Mouse (Mus musculus) liver, embryonic 13.5 days (tissue): ENCODE measurements at regions not wholly inside any gene's neighbourhood (a gene's known extent, or its start where the extent isn't known, plus 50 kb on each side); places are given as distances from the start of the nearest gene placed in this dataset.

Source experiments
- ATAC-seq: fragments of 200-750 bp; cut with Nextera tagmentation; 2 replicates; pipeline ENCODE4 v1.8.0; 2017; ENCODE audit warnings: low read depth, mild to moderate bottlenecking, moderate number of reproducible peaks, moderate library complexity
- DNase-seq: peaks from one replicate; pipeline ENCODE4 v3.0.0; 2022
- H3K27ac ChIP-seq: fragments of 300-500 bp; sonication (generic); 2 replicates; pipeline ENCODE4 v1.5.1; 2015; ENCODE audit warnings: moderate library complexity, mild to moderate bottlenecking, inconsistent platforms
- H3K27me3 ChIP-seq: fragments of 300-500 bp; sonication (generic); 2 replicates; pipeline ENCODE4 v1.6.1; 2015; ENCODE audit warnings: mild to moderate bottlenecking, inconsistent platforms
- H3K36me3 ChIP-seq: fragments of 300-500 bp; sonication (generic); 2 replicates; pipeline ENCODE4 v1.6.1; 2015; ENCODE audit warnings: mild to moderate bottlenecking, inconsistent platforms
- H3K4me1 ChIP-seq: fragments of 300-500 bp; sonication (generic); replicated peaks from 2 replicates; pipeline ENCODE4 v1.6.1; 2015; ENCODE audit warnings: inconsistent platforms
- H3K4me2 ChIP-seq: fragments of 300-500 bp; sonication (generic); 2 replicates; pipeline ENCODE4 v1.6.1; 2015; ENCODE audit warnings: inconsistent platforms, mild to moderate bottlenecking, moderate library complexity
- H3K4me3 ChIP-seq: fragments of 300-500 bp; sonication (generic); replicated peaks from 2 replicates; pipeline ENCODE4 v1.5.1; 2015; ENCODE audit warnings: mild to moderate bottlenecking, inconsistent platforms
- H3K9ac ChIP-seq: fragments of 300-500 bp; sonication (generic); 2 replicates; pipeline ENCODE4 v1.6.1; 2015; ENCODE audit warnings: mild to moderate bottlenecking, inconsistent platforms
- H3K9me3 ChIP-seq: fragments of 300-500 bp; sonication (generic); replicated peaks from 2 replicates; pipeline ENCODE4 v1.6.1; 2016; ENCODE audit warnings: inconsistent platforms
- WGBS: fragments of 180-500 bp; shearing (Covaris S2); methylation state at CpG from one replicate; pipeline ENCODE4 v1.1.7; 2015; ENCODE audit not compliant: insufficient replicate concordance; 5-methylcytosine and 5-hydroxymethylcytosine counted together

DNA sequence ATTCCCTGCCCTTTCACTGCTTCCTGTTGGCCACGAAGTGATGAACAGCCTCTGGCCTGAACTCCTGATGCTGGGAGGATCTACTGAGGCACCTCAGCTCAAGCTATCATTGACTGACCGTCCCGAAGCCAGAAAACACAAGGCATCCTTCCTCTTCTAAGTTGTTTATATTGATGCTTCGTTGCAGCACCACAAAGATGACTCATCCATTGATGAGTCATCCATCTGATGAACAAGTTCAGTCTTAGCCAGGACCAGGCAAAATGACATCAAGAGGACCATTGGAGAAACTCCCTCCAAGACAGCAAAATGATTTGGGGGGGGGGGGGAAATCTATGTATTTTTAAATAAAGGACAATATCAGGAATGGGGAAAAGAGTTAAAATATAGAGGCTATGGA is 144.5 kb downstream of the Rab28 start:
- H3K4me1 ChIP-seq, result no peaks in the 10 kb centered on the region

GRCm38 (mm10) chr5:41562299-41562698 is 145.7 kb downstream of the Rab28 start:
- DNase-seq, result no peak
- Histone ChIP-seq H3K4me1 (no peaks in the 10 kb centered on the region), H3K27ac (no peak overlapping the region), H3K4me2 (no peak overlapping the region), H3K9me3 (no peaks in the 10 kb centered on the region), H3K27me3 (no peaks in the 10 kb centered on the region), H3K36me3 (no peaks in the 10 kb centered on the region), H3K9ac (no peak overlapping the region), H3K4me3 (no peak overlapping the region)
- 70% methylated on average over 1 of the region's 1 CpGs for WGBS
- ATAC-seq, result no peak

More for the DNA sequence above, 144.5 kb downstream of the Rab28 start:
- H3K27me3 ChIP-seq, result no peaks in the 10 kb centered on the region
- no peak overlapping the region for H3K4me2 ChIP-seq
- DNase-seq, result no peak
- H3K9ac ChIP-seq, result no peak overlapping the region
- no peak overlapping the region for H3K27ac ChIP-seq
- H3K36me3 ChIP-seq, result no peaks in the 10 kb centered on the region
- no peak for ATAC-seq
- no peak overlapping the region for H3K4me3 ChIP-seq
- 23% methylated on average over 4 of the region's 4 CpGs for WGBS
- no peaks in the 10 kb centered on the region for H3K9me3 ChIP-seq

DNA sequence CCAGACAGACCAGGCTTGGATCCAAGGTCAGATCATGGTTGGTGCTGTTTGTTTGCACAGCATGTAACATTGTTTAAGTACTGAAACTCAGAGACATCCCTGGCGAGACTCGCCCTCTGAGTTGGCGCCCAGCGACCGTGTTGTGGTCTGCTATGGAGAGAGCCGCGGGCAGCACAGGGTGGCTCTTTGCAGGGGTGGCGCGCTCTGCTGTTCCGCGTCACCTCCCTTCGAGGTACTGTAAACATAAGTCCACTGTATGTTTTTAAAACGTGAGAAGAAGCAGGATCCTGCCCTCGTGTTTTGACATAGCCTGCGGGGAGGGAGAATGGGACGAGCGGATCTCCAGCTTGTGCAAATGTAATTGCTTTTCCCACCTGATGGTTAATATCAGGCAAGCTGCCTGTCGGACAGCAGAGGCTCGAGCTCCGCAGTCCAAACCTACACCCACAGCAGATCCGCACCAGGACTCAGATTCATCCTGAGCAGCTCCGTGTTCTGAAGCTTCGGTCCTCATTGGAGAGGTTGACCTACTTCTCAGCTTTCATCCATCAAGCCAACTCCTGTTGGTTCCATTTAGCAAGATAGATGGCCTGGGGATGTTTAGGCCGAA is 151.2 kb downstream of the Rab28 start:
- Histone ChIP-seq H3K27ac (no peak overlapping the region), H3K9me3 (no peaks in the 10 kb centered on the region), H3K4me2 (peak overlapping the region; percentile 28), H3K9ac (no peak overlapping the region), H3K27me3 (no peaks in the 10 kb centered on the region), H3K4me1 (no peaks in the 10 kb centered on the region), H3K4me3 (no peak overlapping the region), H3K36me3 (no peaks in the 10 kb centered on the region)
- no peak for DNase-seq
- ATAC-seq, result no peak
- WGBS, result 45% methylated on average over 24 of the region's 24 CpGs

- Histone ChIP-seq H3K36me3 (no peaks in the 10 kb centered on the region), H3K4me2 (no peak overlapping the region), H3K9me3 (no peaks in the 10 kb centered on the region), H3K9ac (no peak overlapping the region), H3K4me1 (no peaks in the 10 kb centered on the region), H3K27ac (no peak overlapping the region), H3K4me3 (no peak overlapping the region), H3K27me3 (no peaks in the 10 kb centered on the region)
- ATAC-seq, result no peak
- WGBS, result 55% methylated on average over 3 of the region's 3 CpGs
- DNase-seq, result no peak
Measured at GRCm38 (mm10) chr5:41554312-41554711, 153.6 kb downstream of the Rab28 start.

GRCm38 (mm10) chr5:41550063-41550462 is 157.9 kb downstream of the Rab28 start:
- Histone ChIP-seq H3K36me3 (no peaks in the 10 kb centered on the region), H3K4me2 (no peak overlapping the region), H3K4me3 (no peak overlapping the region), H3K9me3 (no peaks in the 10 kb centered on the region), H3K27me3 (no peaks in the 10 kb centered on the region), H3K27ac (no peak overlapping the region), H3K4me1 (no peaks in the 10 kb centered on the region), H3K9ac (no peak overlapping the region)
- DNase-seq (no peak), ATAC-seq (no peak)
- WGBS, result 46% methylated on average over 2 of the region's 2 CpGs

DNA sequence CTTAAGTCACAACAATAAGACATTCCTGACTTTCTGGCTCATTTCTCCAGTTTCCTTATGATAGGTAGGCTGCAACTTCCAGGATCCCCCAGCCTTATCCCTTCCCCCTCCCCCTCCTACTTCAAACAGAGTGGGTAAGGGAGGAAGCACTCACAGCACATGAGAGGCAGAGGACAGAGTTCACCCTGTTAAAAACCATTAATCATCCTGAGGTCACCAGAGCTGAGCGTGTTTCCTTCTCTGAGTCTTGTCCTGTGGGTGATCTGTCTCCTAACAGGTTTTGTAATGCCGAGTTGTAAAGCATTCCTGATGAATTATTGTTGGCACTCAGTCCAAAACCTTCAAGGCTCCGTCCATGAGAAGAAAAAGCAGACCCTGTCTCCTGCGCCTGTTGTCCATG is 161.0 kb downstream of the Rab28 start:
- Histone ChIP-seq H3K9ac (no peak overlapping the region), H3K27me3 (no peaks in the 10 kb centered on the region), H3K36me3 (no peaks in the 10 kb centered on the region), H3K4me3 (no peak overlapping the region), H3K4me1 (no peaks in the 10 kb centered on the region), H3K4me2 (no peak overlapping the region), H3K9me3 (no peaks in the 10 kb centered on the region; the same call in 1 of the 2 replicates), H3K27ac (no peak overlapping the region)
- 23% methylated on average over 4 of the region's 4 CpGs for WGBS
- no peak for DNase-seq
- no peak for ATAC-seq

DNA sequence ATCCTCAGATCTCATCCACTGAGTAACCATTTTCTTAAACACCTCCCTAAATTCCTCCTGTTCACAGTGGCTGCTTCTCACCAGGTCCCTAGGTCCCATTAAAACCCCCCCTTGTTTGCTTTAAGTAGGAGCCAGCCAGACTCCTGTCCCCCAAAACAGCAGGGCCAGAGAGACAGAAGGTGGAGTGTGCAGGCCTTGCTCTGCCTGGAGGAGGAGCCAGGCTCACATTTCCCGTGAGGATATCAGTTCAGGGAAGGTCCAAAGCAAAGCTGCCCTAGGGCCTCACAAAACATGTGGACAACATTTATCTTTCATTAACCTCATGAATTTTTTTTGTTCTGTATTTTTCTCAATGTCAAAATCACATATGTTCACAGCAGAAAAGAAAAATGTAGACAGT is 167.2 kb downstream of the Rab28 start:
- ATAC-seq (no peak), DNase-seq (no peak)
- no peaks in the 10 kb centered on the region for H3K36me3 ChIP-seq

DNA sequence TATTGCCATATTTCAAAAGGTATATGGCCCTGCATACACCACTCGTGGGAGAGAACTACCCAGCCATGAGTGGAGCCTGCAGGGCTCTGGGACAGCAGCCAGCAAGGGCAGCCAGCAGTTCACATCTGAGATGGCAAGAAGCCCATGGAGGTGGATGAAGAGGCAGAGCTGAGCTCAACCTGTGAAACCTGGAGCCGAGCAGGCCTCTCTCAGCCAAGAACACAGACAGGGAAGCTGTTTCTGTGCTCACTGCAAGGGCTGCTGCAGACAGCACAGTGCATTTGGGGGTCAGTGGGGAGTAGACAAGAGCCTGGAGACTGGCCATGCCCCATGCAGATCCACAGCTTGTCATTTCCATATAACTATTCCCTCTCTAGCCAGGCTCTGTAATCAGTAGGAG is 173.4 kb downstream of the Rab28 start:
- no peak overlapping the region for H3K27ac ChIP-seq
- no peaks in the 10 kb centered on the region for H3K27me3 ChIP-seq
- WGBS, result 42% methylated on average over 2 of the region's 2 CpGs
- no peaks in the 10 kb centered on the region for H3K4me1 ChIP-seq
- no peak overlapping the region for H3K4me2 ChIP-seq
- no peaks in the 10 kb centered on the region for H3K36me3 ChIP-seq
- DNase-seq, result no peak
- no peaks in the 10 kb centered on the region for H3K9me3 ChIP-seq
- no peak overlapping the region for H3K9ac ChIP-seq
- no peak for ATAC-seq
- no peak overlapping the region for H3K4me3 ChIP-seq

More for the DNA sequence above, 167.2 kb downstream of the Rab28 start:
- Histone ChIP-seq H3K9ac (no peak overlapping the region), H3K4me3 (no peak overlapping the region), H3K27me3 (no peaks in the 10 kb centered on the region), H3K27ac (no peak overlapping the region), H3K9me3 (no peaks in the 10 kb centered on the region; the same call in 1 of the 2 replicates), H3K4me2 (no peak overlapping the region), H3K4me1 (no peaks in the 10 kb centered on the region)
- 13% methylated on average over 1 of the region's 1 CpGs for WGBS
